Mouse (Mus musculus) testis, postnatal 14 days (tissue): ENCODE results near the gene Nhp2.

Source experiments
- DNase-seq: peaks from one replicate; pipeline ENCODE4 v3.0.0; 2021; ENCODE audit warnings: low spot score

Nhp2 gene

GRCm38 (mm10) chr11:51635525-51636322 is 16.2 kb downstream of the Nhp2 start, which contains the start of gene Rmnd5b:
Gene Rmnd5b, minus strand, starts transcription at chr11:51635896.
- DNase-seq = peak; percentile 89

GRCm38 (mm10) chr11:51636323-51636684 is 16.8 kb downstream of the Nhp2 start:
- DNase-seq = no peak

GRCm38 (mm10) chr11:51637971-51638414 is 18.5 kb downstream of the Nhp2 start:
- DNase-seq = peak; percentile 47

- DNase-seq = no peak
Observed at GRCm38 (mm10) chr11:51638497-51638896, 19.0 kb downstream of the Nhp2 start.

DNA sequence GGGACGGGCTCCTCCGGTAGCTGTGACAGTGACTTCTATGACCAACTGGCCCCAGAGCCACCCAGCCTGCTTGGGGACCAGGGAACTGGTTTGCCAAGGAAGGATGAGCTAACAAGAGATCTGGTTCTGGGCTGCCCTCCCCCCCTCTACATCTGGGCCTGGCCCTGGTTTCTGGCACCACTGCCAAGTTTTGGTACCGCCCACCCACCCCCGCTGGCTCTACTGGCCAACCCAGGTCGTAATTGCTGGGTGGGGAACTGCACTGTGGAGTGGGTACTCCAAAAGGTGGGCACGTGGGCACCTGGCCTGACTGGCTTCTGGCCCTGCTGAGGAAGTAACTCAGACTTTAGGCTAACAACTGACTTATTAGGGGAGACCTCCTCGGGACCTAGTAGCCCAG is 21.2 kb downstream of the Nhp2 start:
- no peak for DNase-seq

DNA sequence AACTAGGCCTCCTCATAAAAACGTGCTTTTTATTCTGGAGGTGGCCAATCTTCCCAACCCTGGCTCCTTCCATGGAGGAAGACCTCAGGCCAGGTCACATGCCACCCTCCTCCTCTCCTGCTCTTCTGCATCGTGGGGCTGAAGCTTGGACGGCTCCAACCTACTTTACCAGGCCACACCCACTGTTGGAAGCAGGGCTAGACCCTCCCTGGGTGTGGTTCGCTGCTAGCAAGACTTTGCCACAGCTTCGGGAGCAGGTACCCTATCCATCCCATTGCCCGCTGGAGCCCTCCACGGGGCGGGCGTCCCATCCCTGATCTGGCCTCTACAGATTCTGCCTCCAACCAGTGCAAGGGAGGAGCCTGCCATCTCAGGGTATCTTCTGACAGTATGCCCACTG is 23.7 kb downstream of the Nhp2 start:
- no peak for DNase-seq

DNA sequence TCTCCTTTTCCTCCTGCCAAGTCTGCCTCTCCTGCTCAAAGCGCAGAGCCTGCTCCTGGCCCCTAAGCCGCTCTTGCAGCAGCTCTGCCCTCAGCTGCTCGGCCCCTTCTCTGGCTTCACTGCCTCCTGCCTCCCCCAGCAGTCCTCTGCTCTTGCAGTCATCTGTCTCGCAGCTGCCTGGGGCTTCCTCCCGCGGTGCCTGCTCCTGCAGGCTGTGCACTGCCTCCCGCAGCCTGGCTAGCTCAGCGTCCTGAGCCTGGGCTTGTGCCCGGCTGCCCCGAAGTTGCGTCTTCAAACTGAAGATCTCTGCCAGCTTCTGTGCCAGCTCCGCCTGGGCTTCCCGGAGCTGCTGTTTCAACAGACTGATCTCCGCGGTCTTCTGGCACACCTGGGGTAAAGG is 24.2 kb downstream of the Nhp2 start:
- no peak for DNase-seq

GRCm38 (mm10) chr11:51644217-51644616 is 24.7 kb downstream of the Nhp2 start:
- DNase-seq = no peak

DNA sequence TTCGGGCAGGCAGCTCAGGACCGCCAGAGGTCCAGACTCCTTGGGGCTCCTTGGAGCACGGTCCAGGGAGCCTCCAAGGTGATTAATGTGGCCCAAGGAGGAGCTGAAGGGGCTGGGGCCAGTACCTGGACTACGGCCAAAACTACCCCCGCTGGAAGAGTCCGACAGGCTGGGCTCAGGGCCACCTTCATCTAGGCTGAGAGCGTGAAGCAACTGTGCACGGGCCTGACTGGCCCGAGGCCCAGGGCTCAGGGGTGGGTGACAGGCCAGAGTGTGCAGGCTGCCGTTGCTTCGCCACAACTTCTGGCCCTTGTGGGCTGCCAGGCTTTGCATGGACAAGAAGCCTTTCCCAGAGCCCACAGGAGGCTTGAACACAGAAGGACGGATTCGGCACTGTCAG is 25.8 kb downstream of the Nhp2 start:
- no peak for DNase-seq

- DNase-seq = no peak
Observed at GRCm38 (mm10) chr11:51646245-51646644, 26.7 kb downstream of the Nhp2 start.

DNA sequence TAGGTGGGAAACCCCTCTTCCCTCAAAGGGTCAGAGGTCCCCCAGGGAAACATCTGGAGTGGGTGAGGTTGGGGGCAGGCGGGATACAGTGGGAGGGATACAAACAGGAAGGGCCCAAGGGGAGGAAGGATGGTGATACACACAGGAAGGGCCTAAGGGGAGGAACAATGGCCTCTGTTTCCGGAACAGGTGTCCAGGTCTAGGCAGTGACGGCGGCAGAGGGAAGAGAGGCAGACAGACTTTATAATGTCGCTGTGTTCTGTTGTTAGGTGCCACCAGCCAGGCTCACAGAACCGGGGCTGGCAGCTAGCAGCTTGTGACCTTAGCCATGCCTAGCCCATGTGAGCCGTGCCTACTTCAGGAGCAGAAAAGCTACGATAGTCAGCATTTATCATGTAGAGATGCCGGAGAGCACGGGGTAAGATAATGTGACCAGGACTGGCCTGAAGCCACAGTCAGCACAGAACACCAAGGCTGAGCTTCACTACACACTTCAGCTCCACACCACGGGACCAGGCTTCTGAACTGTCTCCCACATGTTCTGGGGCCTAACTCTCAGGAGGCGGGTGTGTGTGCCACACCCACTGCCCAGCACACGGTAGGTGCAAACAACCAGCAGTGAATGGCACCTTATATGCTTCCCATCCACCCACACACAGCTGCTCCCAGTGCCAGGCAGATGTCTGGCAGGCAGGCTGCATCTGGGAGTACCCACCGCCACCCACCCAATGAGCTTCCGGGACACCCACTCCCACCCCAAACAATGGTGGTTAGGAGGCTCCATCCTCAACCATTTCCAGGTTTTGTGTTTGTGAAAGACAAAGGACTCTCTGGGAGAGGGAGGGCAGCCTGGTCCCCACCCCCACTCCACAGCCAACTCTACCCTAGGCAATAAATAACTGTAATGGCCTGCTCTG is 27.5 kb downstream of the Nhp2 start:
- DNase-seq = no peak

- no peak for DNase-seq
Observed at GRCm38 (mm10) chr11:51648566-51648965, 29.0 kb downstream of the Nhp2 start.

DNA sequence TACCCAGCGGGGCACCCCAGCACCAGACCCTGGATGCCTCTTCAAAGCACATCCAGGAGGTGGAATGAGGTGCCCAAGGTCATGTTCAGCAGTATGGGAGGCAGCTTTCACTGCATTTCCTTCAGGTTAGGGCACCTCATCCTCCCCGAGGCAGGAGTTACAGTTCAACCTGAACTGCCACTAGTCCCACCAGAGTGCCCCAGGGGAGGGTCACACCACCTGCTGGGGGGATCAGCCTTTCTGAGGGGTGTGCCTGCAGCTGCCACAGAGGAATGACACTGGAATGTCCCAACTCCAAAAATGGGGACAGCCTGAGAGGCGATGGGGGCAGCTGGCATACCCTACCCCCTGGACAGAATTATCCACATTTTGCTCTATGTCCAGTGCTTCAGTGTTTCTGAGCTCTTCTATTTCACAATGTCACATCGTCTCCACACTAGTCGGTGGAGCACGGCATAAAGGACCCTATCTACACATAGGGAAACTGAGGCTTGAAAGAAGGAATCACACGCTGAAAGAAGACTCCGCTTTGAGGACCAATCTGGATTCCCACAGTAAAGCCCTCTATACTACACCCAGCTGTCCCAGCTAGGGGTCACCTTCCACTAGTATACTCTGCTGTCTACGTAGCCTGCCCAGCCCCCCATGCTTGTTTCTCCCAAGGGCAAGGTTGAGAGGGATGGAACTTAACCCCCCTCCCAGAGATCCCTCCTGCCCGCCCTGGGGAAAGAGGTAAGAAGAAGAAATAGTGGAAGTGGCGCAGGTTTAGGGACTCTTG is 29.8 kb downstream of the Nhp2 start:
- DNase-seq = no peak

GRCm38 (mm10) chr11:51649889-51650199 is 30.3 kb downstream of the Nhp2 start:
- no peak for DNase-seq

DNA sequence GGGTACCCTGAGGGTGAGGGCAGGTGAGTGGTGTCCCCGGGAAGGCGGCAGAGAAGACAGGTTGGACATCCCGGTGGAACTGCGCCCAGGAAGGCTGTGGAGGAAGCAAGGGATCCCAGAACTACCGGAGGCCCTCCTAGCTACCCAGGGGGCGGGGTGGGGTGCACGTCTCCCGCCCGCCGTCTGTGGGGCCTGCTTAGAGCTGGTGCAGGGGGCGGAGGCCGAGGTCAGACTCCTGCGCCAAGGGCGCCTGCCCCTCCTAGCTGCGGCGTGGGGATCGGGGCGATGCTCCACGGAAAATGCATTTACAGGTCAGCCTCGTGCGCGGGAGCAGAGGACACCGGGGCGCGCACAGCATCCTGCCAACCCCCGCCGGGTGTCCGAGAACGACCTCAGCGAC is 30.7 kb downstream of the Nhp2 start:
- no peak for DNase-seq

DNA sequence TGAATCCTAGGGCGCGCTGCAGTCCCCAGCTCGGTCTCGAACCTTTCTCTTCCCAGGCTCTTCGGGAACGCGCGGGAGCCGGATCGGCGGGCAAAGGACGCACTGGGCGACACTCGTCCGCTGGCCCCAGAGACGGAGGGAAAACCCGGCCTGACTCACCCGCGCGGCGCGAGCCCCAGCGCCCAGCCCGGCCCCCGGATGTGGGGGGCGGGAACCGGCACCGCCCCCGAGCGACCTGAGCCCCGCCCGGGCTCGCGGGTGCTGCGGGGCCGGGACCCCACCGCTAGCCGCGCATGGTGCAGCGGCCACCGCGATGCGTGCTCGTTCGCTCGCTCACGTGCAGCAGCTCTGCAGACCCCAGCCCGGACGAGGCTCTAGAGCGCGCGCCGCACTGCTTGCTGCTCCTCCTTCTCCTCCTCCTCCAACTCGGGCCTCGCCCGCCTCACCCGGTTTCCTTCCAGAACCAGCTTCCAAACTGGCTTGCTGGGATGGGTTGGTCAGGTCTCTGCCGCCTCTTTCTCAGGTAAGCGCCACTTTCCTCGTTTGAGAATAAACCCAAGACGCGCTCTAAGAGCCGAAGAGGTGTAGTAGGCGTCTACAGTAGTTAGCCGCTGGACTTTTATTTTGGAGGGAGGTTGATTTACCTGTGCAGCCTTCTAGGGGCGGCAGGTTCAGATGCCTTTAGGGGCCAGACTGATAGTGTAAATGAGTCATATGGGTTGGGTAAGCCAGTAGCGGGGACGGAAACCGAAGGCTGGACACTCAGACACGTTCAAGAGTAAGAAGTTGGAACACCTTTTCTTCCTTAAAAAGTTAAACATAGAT is 31.4 kb downstream of the Nhp2 start, which contains the start of the genes N4bp3 and D930048N14Rik:
Gene N4bp3 (minus strand): TSS at position 152 of the 825 bp plus-strand sequence.
Gene D930048N14Rik (plus strand): TSS at position 264 of the 825 bp plus-strand sequence.
- peak; percentile 70 for DNase-seq

DNA sequence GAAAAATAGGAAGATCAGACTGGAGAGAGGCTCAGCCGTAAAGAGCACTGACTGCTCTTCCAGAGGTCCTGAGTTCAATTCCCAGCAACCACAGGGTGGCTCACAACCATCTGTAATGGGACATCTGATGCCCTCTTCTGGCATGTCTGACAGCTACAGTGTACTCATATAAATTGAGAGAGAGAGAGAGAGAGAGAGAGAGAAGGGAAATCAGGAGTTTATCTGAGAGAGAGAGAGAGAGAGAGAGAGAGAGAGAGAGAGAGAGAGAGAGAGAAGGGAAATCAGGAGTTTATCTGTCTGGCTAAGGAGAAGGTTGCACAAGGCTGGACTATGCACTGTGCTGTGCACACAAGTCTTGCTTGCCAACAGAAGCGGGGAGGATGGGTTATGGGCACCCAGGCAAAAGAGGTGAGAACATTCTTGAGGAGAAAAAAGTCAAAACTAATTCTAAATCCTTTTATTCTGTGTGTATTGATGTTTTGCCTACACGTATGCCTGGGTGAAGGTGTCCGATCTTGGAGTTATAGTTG is 33.4 kb downstream of the Nhp2 start:
- no peak for DNase-seq

DNA sequence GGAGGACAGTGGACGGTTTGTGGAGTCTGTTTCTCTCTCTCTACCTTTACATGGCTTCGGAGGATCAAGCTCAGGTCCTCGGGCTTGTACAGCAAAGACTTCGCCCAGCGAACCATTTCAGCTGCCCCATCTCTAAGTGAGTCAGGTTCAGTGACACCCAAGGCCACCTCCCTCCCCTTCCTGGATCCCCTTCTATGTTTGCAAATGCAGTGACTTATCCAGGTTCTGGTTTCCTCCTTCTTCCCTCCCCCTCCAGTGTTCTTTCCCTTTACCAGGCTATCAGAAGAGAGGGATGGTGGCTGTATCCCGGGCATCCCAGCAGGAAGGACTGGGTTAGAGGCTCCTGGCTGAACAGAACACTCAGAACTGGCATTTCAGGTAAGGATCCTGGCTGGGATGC is 34.2 kb downstream of the Nhp2 start:
- DNase-seq = no peak

DNA sequence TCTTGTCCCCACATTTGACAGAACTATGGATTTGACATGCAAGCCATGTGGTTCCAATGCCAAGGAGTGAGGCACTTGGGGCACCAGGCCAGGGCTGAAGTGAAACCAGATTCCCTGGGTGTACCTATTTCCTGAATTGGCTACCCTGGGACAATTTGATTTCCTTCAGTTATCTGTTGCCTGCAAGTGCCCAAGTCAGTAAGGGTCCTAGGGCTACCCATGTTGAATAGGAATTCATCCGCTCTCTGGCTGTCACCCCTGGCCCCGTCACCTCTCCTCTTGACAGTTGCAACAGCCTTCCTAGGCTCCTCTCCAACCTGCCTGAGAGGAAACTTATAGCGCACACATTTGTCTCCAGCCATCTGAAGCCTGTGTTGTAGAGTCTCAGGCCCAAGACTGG is 35.4 kb downstream of the Nhp2 start:
- no peak for DNase-seq

- DNase-seq = peak; percentile 50
Observed at GRCm38 (mm10) chr11:51656798-51657521, 37.4 kb downstream of the Nhp2 start.
